Mouse (Mus musculus) activated CD4-positive, CD25-positive, alpha-beta regulatory T cell, adult 4 months (primary cell): ENCODE measurements around the gene Grxcr1. TPM values are rescaled to one million over a fixed set of nuclear protein-coding genes. Genes with fewer than 3 reads are reported as not detected.

ENCODE experiments used
- ATAC-seq: one replicate; pipeline ENCODE4 v1.8.0; 2017
- polyA plus RNA-seq, 2 experiments: library from polyadenylated mRNA; unstranded; fragments of 100-300 nt; shearing (Covaris generic); gene quantifications; one replicate each; pipeline ENCODE4 v1.2.1; 2017

Grxcr1 gene
- polyA plus RNA-seq, 2 experiments from 2014 or later = 0.32 TPM; not detected in 1

- no peak for ATAC-seq
Observed at GRCm38 (mm10) chr5:68093085-68093484, 61.5 kb downstream of the Grxcr1 start.

DNA sequence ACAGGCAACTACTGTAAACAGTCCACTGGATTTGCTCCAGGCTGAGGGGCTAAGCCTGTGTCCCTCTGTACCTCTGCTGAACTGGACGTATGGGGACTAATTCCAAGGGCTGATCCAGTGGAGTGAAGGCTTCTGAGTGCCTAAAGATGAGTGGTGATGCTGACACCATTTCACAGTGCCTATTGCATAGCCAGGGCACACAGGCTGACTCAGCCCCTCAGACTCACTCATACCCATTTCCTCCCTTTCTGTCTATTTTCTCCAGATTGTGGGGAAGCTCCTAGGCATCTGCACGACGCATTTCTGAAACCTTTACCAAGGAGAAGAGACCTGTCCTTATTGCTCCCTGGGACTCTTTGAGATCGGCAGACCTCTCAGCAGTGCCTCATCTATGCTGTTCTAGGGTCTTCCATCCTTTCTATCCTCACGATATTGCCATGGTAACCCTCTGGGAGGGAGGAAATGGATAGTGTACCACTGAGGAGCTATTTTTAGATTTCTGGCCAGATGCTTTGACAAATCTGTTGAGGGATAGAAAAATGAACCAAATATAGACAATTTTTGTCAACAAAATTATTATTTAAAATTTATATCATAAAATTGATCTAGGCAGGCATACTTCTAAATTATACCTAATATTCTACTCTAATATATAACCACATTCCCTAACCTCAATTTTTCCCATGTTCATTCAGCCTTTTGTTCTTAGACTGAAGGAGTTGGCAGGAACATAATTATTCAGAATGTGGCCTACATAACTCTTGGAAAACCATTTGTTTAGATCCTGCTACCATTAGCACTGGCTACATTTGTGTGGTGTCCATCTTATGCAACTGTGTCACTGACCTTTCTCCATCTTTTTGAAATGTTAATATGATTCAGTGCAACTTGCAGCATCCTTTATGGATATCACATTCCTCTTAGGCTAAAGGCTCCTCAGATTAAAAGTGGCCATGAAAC, 66.3 kb downstream of the Grxcr1 start:
- no peak for ATAC-seq

DNA sequence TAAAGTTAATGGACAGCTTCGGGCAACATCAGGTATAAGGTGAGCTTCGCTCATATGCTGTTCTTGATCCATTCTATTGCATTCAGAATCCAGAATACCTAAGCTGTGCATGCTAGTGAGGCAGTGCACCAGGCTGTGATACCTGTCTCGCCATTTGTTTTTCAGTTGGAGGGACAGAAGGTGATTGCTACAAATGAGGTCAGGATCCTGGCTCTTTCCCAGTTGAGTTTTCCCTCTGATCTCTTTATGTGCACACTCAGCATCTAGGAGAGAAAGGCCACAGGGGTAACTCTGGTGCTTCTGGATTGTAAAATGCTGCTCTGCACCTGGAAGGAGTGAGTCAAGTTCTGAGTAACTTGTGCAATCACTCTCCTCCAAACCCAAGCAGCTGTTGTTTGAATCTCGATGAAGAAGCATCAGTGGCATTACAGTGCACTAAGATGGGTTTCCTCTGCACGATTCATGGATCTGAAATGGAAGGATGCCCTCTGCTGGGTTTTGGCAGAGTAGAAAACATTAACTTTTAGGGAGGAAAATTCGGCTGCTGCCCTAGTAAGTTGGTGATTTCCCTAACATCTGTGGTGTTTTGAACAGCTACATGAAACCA, 80.9 kb downstream of the Grxcr1 start:
- ATAC-seq = no peak

GRCm38 (mm10) chr5:68120880-68121279, 89.2 kb downstream of the Grxcr1 start:
- ATAC-seq = no peak

DNA sequence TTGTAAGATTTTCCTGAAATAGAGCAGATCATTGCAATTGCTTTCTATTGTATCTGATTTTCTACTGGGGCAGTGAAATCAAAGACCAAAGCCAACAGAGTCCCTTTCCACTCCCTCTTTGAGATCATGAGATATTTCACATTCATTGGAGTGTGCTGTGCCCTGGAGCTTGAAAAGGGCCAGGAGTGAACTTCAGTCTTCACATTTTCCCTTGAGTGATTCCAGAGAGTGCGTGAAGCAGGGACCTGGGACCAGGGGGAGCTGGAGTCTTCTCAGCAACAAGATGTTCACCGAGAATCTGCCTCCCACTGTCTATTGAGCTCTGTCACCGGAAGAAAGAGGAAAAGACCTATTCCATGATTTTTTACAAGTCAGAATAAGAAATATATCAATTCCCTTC, 91.2 kb downstream of the Grxcr1 start:
- no peak for ATAC-seq

- no peak for ATAC-seq
Observed at GRCm38 (mm10) chr5:68125478-68125877, 93.8 kb downstream of the Grxcr1 start.

- ATAC-seq = no peak
Observed at GRCm38 (mm10) chr5:68128421-68128820, 96.8 kb downstream of the Grxcr1 start.

- ATAC-seq = no peak
Observed at GRCm38 (mm10) chr5:68128821-68129608, 97.4 kb downstream of the Grxcr1 start.

DNA sequence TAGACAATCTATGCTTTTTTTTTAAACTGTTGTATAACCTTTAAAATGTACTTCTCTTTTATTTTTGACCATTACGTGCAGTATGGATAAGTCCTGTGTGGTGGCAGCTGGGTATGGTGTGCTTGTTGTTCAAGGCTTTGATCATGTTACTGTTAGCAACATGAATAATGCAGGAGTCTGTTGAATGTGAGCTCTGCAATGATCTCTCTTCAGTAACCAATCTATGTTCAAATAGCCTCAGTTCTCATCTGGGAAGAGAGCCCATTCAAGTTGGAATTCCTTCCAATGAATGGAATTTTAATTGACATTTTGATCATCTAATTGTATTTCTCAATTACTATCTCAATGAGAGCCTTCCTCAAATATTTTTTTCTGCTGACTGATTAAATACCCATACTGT, 115.2 kb downstream of the Grxcr1 start:
- no peak for ATAC-seq

DNA sequence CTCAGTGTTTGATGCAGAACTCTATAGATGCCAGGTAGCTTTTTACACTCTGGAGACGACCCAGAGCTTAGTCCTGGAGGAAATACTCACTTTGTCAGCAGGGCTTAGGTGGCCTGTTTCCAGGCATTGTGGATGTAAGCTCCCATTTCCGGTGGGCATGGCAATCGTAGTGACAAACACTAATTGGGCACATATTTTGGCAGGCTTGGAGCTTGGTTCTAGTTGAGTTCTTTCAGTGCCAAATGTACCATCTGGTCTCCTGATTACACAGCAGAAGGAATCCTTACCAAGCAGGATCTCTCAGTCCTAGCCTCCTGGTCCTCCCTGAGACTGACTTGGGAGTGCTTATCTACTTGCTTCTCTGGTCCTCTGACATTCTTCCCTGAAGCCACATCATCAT, 118.3 kb downstream of the Grxcr1 start:
- ATAC-seq = no peak

GRCm38 (mm10) chr5:68150347-68151043, 118.9 kb downstream of the Grxcr1 start:
- ATAC-seq = no peak

DNA sequence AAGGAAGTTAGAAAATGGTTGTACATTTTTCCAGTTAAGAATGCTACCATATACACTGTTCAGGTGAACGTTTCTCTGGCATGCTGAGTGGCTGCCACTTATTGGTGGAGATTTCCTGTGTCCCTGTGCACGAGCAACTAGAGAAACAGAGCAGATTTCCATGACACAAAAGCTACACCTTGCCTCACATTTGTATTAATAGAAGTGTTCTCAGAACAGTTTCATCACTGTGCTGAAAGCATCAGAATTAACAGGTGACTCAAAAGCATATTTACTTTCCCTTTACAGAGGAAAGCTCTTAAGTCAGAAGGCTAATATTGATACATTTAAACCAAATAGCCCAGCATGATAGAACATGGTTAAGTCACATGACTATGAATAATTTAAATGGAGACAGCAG, 130.9 kb downstream of the Grxcr1 start:
- ATAC-seq = no peak

GRCm38 (mm10) chr5:68165954-68166353, 134.3 kb downstream of the Grxcr1 start:
- no peak for ATAC-seq

Other genes with a start within 250 kb of the Grxcr1 start
- gene Atp8a1, start 184.4 kb upstream of the Grxcr1 start, polyA plus RNA-seq = 1 to 10 TPM; 7.2 to 9.1 TPM
- gene Gm5108, start 90.2 kb upstream of the Grxcr1 start, polyA plus RNA-seq = not detected
- gene Gm21905, start 85.4 kb upstream of the Grxcr1 start, polyA plus RNA-seq = not detected